Mouse (Mus musculus) thymus, postnatal 0 days (tissue): Measurements from ENCODE around the gene Vmn1r209. TPM values are rescaled to one million over a fixed set of nuclear protein-coding genes. Genes with fewer than 3 reads are reported as not detected.
"Not testable (repeated sequence)": the region's sequence is repeated elsewhere in the genome, so short reads cannot be mapped to it uniquely, and the experiment has no call there.

Experiments used
- DNase-seq: peaks from one replicate; pipeline ENCODE4 v3.0.0-alpha.2; 2015; ENCODE audit warnings: low spot score
- polyA plus RNA-seq: library from polyadenylated mRNA; unstranded; fragments of >200 nt; fragmentation: Nextera tagmentation; extraction: Ambion mirVana; gene quantifications from 2 replicates; pipeline ENCODE4 v1.2.1, GENCODE M21; 2015

The Vmn1r209 gene
- polyA plus RNA-seq: not detected in 2 replicates

DNA sequence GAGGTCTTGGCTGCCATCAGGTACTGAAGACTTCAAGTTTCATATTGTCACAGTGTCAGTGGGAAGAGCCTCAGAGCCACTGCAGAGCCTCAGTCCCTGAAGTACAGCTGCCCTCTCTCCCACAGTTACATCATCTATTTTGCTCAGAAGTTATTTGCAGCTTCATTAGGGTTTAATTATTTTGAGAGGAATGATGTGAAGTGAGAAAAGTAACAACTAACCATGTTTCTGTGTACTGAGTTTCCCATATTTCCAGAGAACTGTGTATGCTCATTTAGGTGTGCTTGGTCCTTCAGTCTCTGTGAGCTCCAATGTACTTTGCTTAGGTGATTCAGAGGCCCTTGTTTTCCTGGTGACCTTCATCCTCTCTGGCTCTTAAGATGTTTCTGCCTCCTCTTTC, at the start of gene Vmn1r209:
Gene Vmn1r209 (minus strand): TSS at position 101 of the 400 bp plus-strand sequence.
- not testable (repeated sequence) for DNase-seq

DNA sequence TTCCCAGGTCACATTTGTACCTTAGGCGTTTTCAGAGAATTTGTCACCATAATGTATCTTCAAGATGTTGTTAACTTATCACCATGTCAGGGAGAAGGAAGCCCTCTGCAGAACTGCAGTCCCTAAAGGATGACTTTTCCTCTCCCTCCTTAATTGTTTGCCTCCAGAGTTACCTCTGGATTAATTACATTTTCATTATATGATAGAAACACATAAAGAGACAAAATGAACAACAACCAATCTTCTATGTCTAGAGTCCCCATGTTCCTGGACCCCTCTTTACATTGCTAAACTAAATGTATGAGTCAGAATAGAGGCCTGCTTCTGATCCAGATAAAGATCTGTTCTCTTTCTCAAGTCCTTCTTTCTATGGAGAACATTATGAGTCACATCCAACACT, 48.0 kb upstream of the Vmn1r209 start, which contains the start of gene Vmn1r211:
Gene Vmn1r211 (minus strand): TSS at position 101 of the 400 bp plus-strand sequence.
- DNase-seq: no peak

DNA sequence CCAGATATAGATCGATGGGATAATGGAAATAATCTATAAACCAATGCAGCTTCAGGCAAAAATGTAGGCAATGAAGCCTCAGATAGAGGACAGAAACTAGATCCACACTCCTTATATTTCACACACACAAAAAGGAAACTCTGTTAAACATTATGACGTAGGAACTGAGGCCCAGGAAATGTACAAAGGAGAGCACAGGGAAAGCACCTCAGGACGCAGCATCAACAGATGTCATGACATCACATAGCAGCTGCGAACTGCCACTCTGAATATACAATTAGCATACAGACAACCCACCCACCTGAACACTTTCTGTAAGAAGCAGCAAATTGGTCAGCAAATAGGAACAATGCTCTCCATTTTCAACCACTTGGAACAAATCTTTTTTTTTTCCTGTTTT, 45.3 kb upstream of the Vmn1r209 start:
- no peak for DNase-seq

- no peak for DNase-seq
Measured at GRCm38 (mm10) chr13:22846798-22847197, 37.3 kb upstream of the Vmn1r209 start.

DNA sequence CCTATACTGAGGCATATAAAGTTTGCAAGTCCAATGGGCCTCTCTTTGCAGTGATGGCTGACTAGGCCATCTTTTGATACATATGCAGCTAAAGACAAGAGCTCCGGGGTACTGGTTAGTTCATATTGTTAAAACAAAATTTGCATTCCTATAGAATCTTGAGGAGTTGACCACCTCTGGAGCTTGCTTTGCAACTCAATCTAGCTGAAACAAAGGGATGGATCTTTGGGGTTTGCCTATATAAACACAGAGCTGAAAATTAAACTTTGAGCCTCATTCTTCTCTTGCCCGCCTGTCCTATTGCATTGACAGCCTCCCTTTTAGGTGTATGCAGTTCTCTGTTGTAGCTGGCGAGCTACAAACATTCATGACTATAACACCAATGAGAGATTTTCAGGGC, 34.8 kb upstream of the Vmn1r209 start:
- not testable (repeated sequence) for DNase-seq

DNA sequence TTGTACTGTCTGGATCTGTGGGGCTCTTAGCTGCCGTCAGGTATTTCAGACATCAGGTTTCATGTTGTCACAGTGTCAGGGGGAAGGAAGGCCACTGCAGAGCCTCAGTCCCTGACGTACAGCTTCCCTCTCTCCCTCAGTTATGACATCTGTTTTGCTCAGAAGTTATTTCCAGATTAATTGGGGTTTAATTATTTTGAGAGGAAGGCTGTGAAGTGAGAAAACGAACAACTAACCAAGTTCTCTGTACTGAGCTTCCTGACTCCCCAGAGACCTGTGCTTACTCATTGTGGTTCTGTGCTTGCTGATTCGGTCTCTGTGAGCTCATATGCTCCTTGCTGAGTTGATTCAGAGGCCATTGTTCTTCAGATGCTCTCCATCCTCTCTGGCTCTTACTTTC, 21.8 kb upstream of the Vmn1r209 start, which contains the start of gene Vmn1r210:
Gene Vmn1r210 (minus strand): TSS at position 101 of the 400 bp plus-strand sequence.
- DNase-seq: no peak

DNA sequence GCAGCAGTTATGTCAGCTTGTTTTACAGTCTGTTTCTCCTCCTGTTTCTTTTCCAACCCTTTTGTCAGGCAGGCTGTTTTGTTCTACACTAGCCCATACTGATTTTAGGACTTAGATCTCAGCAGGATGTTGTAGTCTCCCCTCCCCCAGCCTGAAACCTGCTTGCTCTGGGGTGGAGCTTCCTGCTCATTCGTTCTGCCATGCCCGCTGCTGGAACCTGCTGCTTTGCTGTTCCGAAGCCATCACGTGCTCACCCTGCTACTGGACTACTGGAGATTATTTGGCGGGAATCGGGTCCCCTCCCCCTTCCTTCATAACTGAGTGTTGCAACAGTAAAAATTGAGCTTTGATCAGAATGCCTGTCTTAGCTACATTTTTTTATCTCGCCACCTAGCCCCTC, 19.9 kb upstream of the Vmn1r209 start:
- DNase-seq: not testable (repeated sequence)

- not testable (repeated sequence) for DNase-seq
Measured at GRCm38 (mm10) chr13:22821601-22822000, 12.1 kb upstream of the Vmn1r209 start.

DNA sequence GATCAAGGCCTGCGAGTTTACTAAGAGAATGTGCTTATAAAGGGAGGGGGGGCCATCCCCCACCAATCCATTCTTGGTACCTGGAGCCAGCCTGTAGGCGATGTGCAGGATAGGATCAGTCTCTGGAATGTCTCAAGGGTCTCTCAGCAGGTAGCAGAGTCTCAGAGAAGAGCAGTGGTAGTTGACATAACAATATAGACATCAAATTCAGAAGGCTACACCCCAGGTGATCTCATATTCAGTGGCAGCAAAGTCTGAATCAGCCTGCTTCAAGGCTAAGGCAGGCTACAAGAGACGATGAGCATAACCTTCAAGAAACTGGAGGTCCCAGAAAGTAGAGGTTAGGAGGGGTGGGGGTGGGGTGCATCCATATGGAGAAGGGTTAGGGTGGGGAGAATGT, 21.4 kb downstream of the Vmn1r209 start:
- DNase-seq: not testable (repeated sequence)

DNA sequence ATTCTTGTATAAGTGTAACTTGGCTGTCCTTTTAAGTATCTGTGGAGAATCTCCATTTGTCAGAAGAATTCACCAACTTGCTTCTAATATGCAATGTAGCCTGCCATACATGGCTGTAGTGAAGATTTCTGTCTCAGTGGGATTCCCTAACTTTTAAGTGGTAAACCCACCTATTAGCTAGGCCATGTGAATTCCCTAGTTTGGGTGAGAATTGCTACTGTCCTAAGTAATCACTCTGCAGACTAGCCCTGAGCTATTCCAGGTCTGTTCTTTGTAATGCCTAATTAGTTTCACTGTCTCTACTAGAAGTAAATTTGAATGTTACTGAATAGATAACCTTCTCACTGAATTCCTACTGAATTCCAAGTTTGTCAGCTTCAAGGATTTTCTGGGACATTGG, 25.3 kb downstream of the Vmn1r209 start:
- DNase-seq: not testable (repeated sequence)

DNA sequence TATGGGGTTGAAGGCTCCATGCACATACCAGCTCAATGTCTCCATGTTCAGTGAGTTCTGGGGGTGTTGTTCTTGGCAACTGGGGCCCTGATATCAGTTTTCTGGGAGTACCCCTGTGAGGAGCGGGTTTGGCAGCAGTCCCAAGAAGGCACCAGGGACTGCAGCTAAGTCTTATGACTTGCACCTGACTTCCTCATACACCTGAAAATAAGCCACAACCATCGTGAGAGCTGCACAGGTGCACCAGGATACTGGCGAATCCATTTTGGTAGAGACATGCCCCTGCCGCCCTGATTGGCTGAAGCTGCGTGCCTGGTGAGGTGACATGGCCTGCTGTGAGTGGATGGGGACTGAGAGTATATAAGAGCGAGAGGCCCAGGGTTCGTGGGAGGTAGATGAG, 32.2 kb downstream of the Vmn1r209 start, which contains the start of gene Vmn1r208:
Gene Vmn1r208 (minus strand): TSS at position 101 of the 400 bp plus-strand sequence.
- DNase-seq: not testable (repeated sequence)

- DNase-seq: not testable (repeated sequence)
Measured at GRCm38 (mm10) chr13:22771592-22771991, 37.9 kb downstream of the Vmn1r209 start.

Other genes starting within 250 kb of the Vmn1r209 start
- not detected in 2 replicates for gene Vmn1r205, start 216.7 kb downstream of the Vmn1r209 start, polyA plus RNA-seq
- gene Vmn1r206, start 185.4 kb downstream of the Vmn1r209 start, polyA plus RNA-seq: not detected in 2 replicates
- gene Vmn1r207-ps, start 80.1 kb downstream of the Vmn1r209 start, polyA plus RNA-seq: not detected in 2 replicates
- not detected in 2 replicates for gene Vmn1r208, start 32.3 kb downstream of the Vmn1r209 start, polyA plus RNA-seq
- not detected in 2 replicates for gene Vmn1r210, start 21.7 kb upstream of the Vmn1r209 start, polyA plus RNA-seq
- not detected in 2 replicates for gene Vmn1r211, start 47.9 kb upstream of the Vmn1r209 start, polyA plus RNA-seq
- gene Vmn1r212, start 74.5 kb upstream of the Vmn1r209 start, polyA plus RNA-seq: not detected in 2 replicates
- gene Vmn1r213, start 198.0 kb upstream of the Vmn1r209 start, polyA plus RNA-seq: not detected in 2 replicates
- not detected in 2 replicates for gene Vmn1r214, start 220.7 kb upstream of the Vmn1r209 start, polyA plus RNA-seq